Comparison of ENCODE assay signal across 9 mouse cellular contexts in the genomic region with DNA sequence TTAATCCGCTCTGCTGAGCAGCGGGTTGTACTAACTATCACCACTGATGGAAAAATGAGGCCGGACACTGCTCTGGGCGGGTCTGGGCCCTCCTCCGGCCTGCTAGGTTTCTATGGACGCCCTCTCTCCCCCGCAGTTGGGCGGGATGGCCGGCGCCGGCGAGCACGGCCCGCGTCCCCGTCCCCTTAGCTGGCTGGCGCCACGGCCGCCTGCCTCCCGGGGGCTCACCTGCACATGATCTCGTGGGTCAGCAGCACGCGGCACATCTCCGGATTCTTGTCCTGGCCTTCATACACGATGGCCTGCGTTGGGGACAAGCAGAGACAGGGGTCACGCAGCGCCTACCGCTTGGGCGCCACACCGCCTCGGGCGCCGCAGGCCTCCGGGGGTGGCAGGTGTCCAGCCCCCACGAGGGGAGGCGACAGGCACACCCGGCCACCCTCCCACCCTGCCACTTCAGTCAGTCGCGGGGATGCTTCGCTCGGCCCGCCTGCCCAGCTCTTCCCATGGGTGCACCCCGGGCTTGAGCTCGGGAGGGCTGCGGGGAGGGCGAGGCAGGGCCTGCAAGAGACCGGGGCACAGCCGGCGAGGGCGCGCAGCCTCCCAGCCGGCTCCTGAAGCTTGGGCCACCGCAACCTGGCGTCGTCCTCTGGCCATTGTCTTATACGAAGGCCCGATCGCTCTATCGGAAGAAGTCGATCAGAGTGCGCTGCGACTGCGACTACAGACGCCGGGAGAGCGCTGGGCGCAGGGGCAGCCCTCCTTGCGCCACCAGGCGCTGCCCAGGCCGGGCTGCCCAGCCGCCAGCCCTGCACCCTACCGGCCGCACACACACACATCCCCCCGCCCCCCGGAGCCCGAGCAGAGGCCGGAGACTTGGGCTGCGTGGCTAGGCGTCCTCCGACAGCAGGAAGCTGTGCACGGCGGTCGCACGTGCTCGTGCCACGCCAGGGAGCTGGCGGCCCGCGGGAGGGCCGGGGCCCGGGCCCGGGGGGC. TPM values are rescaled to one million over a fixed set of nuclear protein-coding genes. Genes with fewer than 3 reads are reported as not detected.
DNase-seq lines count a peak whose midpoint lies in the region; ATAC-seq and TF ChIP-seq lines count a peak whose summit lies in the region.
"Had no signal": no experiment of that assay in that cellular context is flagged by ENCODE, and none has a peak within 500 bp of the region (broad histone marks: within the 10 kb centered on the region; RNA-seq: fewer than 3 reads in every experiment).

No protein-coding gene starts in this region.

- peak overlapping the region; percentile 92 for H3K27ac ChIP-seq in limb, embryonic 10.5 days
- no peak overlapping the region for H3K27ac ChIP-seq in stomach, embryonic 14.5 days (ENCODE audit: low read length)

- WGBS in limb, embryonic 10.5 days, result under 1% methylated on average over 93 of the region's 93 CpGs
- WGBS in stomach, embryonic 14.5 days, result 3% methylated on average over 93 of the region's 93 CpGs

- no peaks in the 10 kb centered on the region for H3K36me3 ChIP-seq in E14TG2a.4 (ENCODE audit: insufficient read depth, low read length)
- peaks cover 8% of the 10 kb centered on the region; the same call in 1 of the 2 replicates for H3K36me3 ChIP-seq in limb, embryonic 10.5 days
- H3K36me3 ChIP-seq in stomach, embryonic 14.5 days (ENCODE audit: control insufficient read depth, insufficient read depth, low read length), result no peaks in the 10 kb centered on the region

- H3K4me3 ChIP-seq in E14TG2a.4 (replicated peaks; ENCODE audit: low read length), result peak overlapping the region; percentile 72
- peak overlapping the region; percentile 84 for H3K4me3 ChIP-seq in limb, embryonic 10.5 days
- peak overlapping the region; percentile 23 for H3K4me3 ChIP-seq in stomach, embryonic 14.5 days (ENCODE audit: low read depth, low read length)

- peaks cover 14% of the 10 kb centered on the region for H3K4me1 ChIP-seq in E14TG2a.4 (replicated peaks; ENCODE audit: low read depth, low read length)
- H3K4me1 ChIP-seq in limb, embryonic 10.5 days, result peaks cover 90% of the 10 kb centered on the region
- H3K4me1 ChIP-seq in stomach, embryonic 14.5 days (ENCODE audit: control insufficient read depth, insufficient read depth, low read length), result peaks cover 12% of the 10 kb centered on the region; the same call in 1 of the 2 replicates

- H3K4me2 ChIP-seq in stomach, embryonic 14.5 days (replicated peaks; ENCODE audit: low read depth, low read length), result peak overlapping the region; percentile 39

- no peak for ATAC-seq in stomach, embryonic 14.5 days (ENCODE audit: insufficient number of reproducible peaks, insufficient read depth, low FRiP score, low read depth)
- ATAC-seq in inflammation-experienced regulatory T-cells, adult 6 months, result no peak

- H3K27me3 ChIP-seq in E14TG2a.4 (ENCODE audit: insufficient read depth, low read length), result peaks cover 81% of the 10 kb centered on the region
- H3K27me3 ChIP-seq in limb, embryonic 10.5 days (ENCODE audit: low read depth, poor library complexity, severe bottlenecking), result peaks cover 65% of the 10 kb centered on the region
- peaks cover 49% of the 10 kb centered on the region for H3K27me3 ChIP-seq in stomach, embryonic 14.5 days (ENCODE audit: control insufficient read depth, insufficient read depth, low read length)

- H3K9ac ChIP-seq in stomach, embryonic 14.5 days (replicated peaks; ENCODE audit: low read depth, low read length), result no peak overlapping the region

- DNase-seq in ZHBTc4 (ENCODE audit: low read depth, low spot score), result peak; percentile 57
- peak; percentile 61 to 64 for DNase-seq in heart, adult 18-20 months
- DNase-seq in limb, embryonic 10.5 days (ENCODE audit: low spot score), result peak; percentile 79
- no peak for DNase-seq in ovary, postnatal 14 days (ENCODE audit: low spot score)

- H3K9me3 ChIP-seq in E14TG2a.4 (ENCODE audit: low read length), result no peaks in the 10 kb centered on the region
- H3K9me3 ChIP-seq in limb, embryonic 10.5 days (replicated peaks), result no peaks in the 10 kb centered on the region
- no peaks in the 10 kb centered on the region for H3K9me3 ChIP-seq in stomach, embryonic 14.5 days (ENCODE audit: control insufficient read depth, low read depth, low read length)

- TF ChIP-seq CTCF in E14TG2a.4 (conservative IDR thresholded peaks at IDR 0.05; ENCODE audit: low read length), result no peak

RNA-seq across cellular contexts. Expression of gene Ebf3, which starts 4.9 kb away (rescaled TPM):
- total RNA-seq in heart, adult 18-20 months (2021), result 1 to 10 TPM; 4.7 to 5.5 TPM
- 3.1 and 6.3 TPM in 2 replicates for polyA plus RNA-seq in limb, embryonic 10.5 days (2016; fragmentation: Nextera tagmentation; extraction: Ambion mirVana)
- polyA plus RNA-seq in stomach, embryonic 14.5 days (2014; fragmentation: Nextera tagmentation; extraction: Ambion mirVana), result 1.6 and 1.9 TPM in 2 replicates
- not detected for polyA plus RNA-seq in inflammation-experienced regulatory T-cells, adult 6 months (2017; shearing (Covaris generic))
- total RNA-seq: common myeloid progenitor, adult 5-6 weeks; neutrophil, adult 5-6 weeks had no signal

Comparison
In these comparisons a context has a peak if more than half of its experiments do, and no peak if none do; other contexts are left out.
1. H3K4me3 ChIP-seq: peak in every context shown above with its lines; median percentile 84 in limb, embryonic 10.5 days; 72 in E14TG2a.4; 23 in stomach, embryonic 14.5 days.